Mouse (Mus musculus): ENCODE results near the gene Epb41l4b. TPM values are rescaled to one million over a fixed set of nuclear protein-coding genes. Genes with fewer than 3 reads are reported as not detected.

Epb41l4b gene
- polyA plus RNA-seq, 1 experiment from 2014 or later, result 5.2 TPM

Other genes starting within 250 kb of the Epb41l4b start
- gene Tmem245, start 196.0 kb downstream of the Epb41l4b start, polyA plus RNA-seq (2015; fragmentation: Nextera tagmentation; extraction: Ambion mirVana), result 8.7 and 11.1 TPM in 2 replicates
- gene Frrs1l, start 153.0 kb downstream of the Epb41l4b start, polyA plus RNA-seq (2015; fragmentation: Nextera tagmentation; extraction: Ambion mirVana), result 2.6 and 2.9 TPM in 2 replicates
- 4.9 and 5.7 TPM in 2 replicates for gene Ptpn3, start 158.4 kb upstream of the Epb41l4b start, polyA plus RNA-seq (2015; fragmentation: Nextera tagmentation; extraction: Ambion mirVana)